Mouse (Mus musculus) embryonic facial prominence, embryonic 11.5 days (tissue): ENCODE results near the gene Atoh8. TPM values are rescaled to one million over a fixed set of nuclear protein-coding genes. Genes with fewer than 3 reads are reported as not detected.
A peak's percentile ranks its signal among the peaks of the same experiment; 100 is the strongest.

Source experiments
- ATAC-seq: fragments of 200-750 bp; cut with Nextera tagmentation; replicated peaks from 2 replicates; pipeline ENCODE4 v1.8.0; 2017; ENCODE audit warnings: low read depth; ENCODE audit not compliant: insufficient number of reproducible peaks, low FRiP score, low TSS enrichment
- DNase-seq: peaks from one replicate; pipeline ENCODE4 v3.0.0-alpha.2; 2015; ENCODE audit warnings: low spot score
- H3K27ac ChIP-seq: fragments of 300-500 bp; sonication (generic); replicated peaks from 2 replicates; pipeline ENCODE4 v1.5.1; 2014; ENCODE audit warnings: mild to moderate bottlenecking, low read depth, low read length, control low read depth
- H3K27me3 ChIP-seq: fragments of 300-500 bp; sonication (generic); 2 replicates; pipeline ENCODE4 v1.6.1; 2014; ENCODE audit warnings: mild to moderate bottlenecking, low read length, moderate library complexity, mixed read lengths; ENCODE audit not compliant: control insufficient read depth, insufficient read depth
- H3K36me3 ChIP-seq: fragments of 300-500 bp; sonication (generic); replicated peaks from 2 replicates; pipeline ENCODE4 v1.6.1; 2014; ENCODE audit warnings: low read depth, mild to moderate bottlenecking, low read length, moderate library complexity, mixed read lengths; ENCODE audit not compliant: control insufficient read depth, insufficient read depth
- H3K4me1 ChIP-seq: fragments of 300-500 bp; sonication (generic); 2 replicates; pipeline ENCODE4 v1.6.1; 2014; ENCODE audit warnings: low read length, mixed read lengths; ENCODE audit not compliant: control insufficient read depth, insufficient read depth
- H3K4me2 ChIP-seq: fragments of 300-500 bp; sonication (generic); 2 replicates; pipeline ENCODE4 v1.6.1; 2014; ENCODE audit warnings: low read depth, mild to moderate bottlenecking, control low read depth, low read length, moderate library complexity
- H3K4me3 ChIP-seq: fragments of 300-500 bp; sonication (generic); 2 replicates; pipeline ENCODE4 v1.5.1; 2014; ENCODE audit warnings: low read depth, low read length, control low read depth
- H3K9ac ChIP-seq: fragments of 300-500 bp; sonication (generic); replicated peaks from 2 replicates; pipeline ENCODE4 v1.6.1; 2014; ENCODE audit warnings: mild to moderate bottlenecking, control low read depth, low read length
- H3K9me3 ChIP-seq: fragments of 300-500 bp; sonication (generic); replicated peaks from 2 replicates; pipeline ENCODE4 v1.6.1; 2016; ENCODE audit warnings: mild to moderate bottlenecking, low read length, inconsistent platforms, mixed read lengths; ENCODE audit not compliant: control insufficient read depth
- WGBS: fragments of 180-500 bp; shearing (Covaris S2); extraction: QIAGEN DNeasy Blood & Tissue Kit; methylation state at CpG from one replicate; pipeline ENCODE4 v1.1.7; 2014; 5-methylcytosine and 5-hydroxymethylcytosine counted together
- polyA plus RNA-seq: library from polyadenylated mRNA; unstranded; fragments of >200 nt; fragmentation: Nextera tagmentation; extraction: Ambion mirVana; gene quantifications from 2 replicates; pipeline ENCODE4 v1.2.1, GENCODE M21; 2014

Gene Atoh8
- polyA plus RNA-seq, 1 experiment from 2014 or later, result 11.3 TPM

DNA sequence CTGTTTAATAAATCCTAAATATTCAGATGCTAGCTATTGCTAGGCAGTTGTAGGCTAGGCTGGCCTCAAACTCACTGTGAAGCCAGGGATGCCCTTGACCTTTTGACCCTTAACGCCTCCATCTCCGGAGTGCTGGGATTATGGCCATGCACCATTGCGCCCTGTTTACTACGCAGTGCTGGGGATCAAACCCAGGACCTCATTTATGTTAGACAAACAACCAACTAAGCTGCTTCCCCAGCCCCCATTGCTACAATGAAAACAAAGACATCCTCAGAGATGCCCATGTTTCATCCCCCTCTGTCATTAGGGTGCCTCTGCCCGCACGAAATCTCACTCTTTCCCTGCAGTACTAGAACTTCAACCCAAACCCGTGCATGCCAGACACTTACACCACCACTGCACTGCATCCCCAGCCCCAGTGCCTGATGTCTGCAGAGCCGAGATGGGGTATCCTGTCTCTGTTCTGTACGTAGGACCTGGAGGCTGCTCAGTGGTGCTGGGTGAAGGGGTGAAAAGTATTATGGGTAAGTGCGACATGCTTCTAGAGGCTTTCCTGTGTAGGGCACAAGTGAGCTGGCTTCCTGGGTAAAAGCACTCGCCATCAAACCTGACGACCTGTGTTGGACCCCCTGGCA is 26.4 kb upstream of the Atoh8 start:
- H3K9ac ChIP-seq, result no peak overlapping the region
- H3K27me3 ChIP-seq, result no peaks in the 10 kb centered on the region
- H3K4me2 ChIP-seq, result no peak overlapping the region
- H3K9me3 ChIP-seq, result no peaks in the 10 kb centered on the region
- no peak for DNase-seq
- no peak overlapping the region for H3K27ac ChIP-seq
- ATAC-seq, result no peak; the same call in 1 of the 2 replicates
- WGBS, result 78% methylated on average over 12 of the region's 12 CpGs
- H3K4me1 ChIP-seq, result no peaks in the 10 kb centered on the region
- no peaks in the 10 kb centered on the region for H3K36me3 ChIP-seq
- no peak overlapping the region for H3K4me3 ChIP-seq

DNA sequence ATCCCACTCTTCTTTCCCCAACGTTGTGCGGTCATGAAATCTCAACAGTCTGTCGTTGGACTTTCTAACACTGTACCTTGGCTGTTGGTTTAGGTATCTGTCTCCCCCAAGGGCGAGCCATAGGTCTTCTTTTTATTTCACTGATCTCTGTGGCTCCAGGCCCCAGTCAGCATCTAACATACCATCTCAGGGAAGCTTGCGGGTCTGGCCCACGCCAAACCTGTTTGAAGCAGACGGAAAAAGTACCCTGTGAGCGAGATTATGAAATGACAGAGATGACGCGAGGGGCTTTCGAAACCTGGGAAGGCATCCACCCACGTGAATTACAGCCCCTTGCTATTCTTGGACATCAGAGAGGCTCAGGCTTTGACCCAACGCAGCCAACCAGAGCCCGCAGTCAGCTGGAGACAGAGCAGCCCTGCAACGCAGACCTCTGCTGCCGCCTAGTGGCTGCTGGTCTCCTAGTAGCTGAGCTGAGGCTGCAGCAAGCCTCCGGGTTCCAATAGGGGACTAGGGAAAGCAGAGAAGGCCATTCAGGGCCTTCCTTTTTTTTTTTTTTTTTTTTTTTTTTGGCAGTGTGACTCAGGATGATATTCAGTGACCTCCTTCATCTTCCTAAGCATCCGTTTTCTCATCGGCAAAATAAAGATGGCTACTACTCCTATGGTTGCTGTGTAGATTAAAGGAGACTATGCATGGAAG is 25.8 kb upstream of the Atoh8 start:
- ATAC-seq, result peak; percentile 88
- H3K36me3 ChIP-seq, result no peaks in the 10 kb centered on the region
- no peak overlapping the region for H3K4me3 ChIP-seq
- no peak overlapping the region for H3K4me2 ChIP-seq
- WGBS, result 31% methylated on average over 19 of the region's 19 CpGs
- no peaks in the 10 kb centered on the region for H3K9me3 ChIP-seq
- no peaks in the 10 kb centered on the region for H3K27me3 ChIP-seq
- H3K27ac ChIP-seq, result no peak overlapping the region
- H3K9ac ChIP-seq, result no peak overlapping the region
- peak; percentile 95 for DNase-seq
- H3K4me1 ChIP-seq, result no peaks in the 10 kb centered on the region

DNA sequence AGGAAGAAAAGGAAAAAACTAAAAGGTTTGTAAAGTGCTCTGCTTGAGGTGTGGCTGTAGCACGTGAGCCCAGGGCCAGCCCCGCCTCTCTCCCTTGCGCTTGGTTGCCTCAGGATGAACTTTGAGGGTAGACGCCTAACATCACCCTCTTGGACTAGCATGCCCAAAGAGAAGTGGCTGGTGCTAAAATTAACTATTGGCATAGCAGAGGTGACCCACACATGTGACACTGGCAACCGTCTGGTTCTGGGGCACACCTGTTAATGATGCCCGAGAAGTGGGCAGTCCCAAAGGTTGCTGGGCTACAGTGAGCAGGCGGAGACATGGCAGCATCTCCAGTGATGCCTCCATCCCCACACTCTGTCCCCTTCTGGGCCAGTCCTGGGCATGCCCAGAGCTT is 24.1 kb upstream of the Atoh8 start:
- WGBS, result 74% methylated on average over 7 of the region's 7 CpGs
- Histone ChIP-seq H3K4me3 (no peak overlapping the region), H3K9ac (no peak overlapping the region), H3K4me1 (no peaks in the 10 kb centered on the region), H3K27ac (no peak overlapping the region), H3K4me2 (no peak overlapping the region), H3K9me3 (no peaks in the 10 kb centered on the region), H3K27me3 (no peaks in the 10 kb centered on the region), H3K36me3 (no peaks in the 10 kb centered on the region)
- DNase-seq (no peak), ATAC-seq (no peak)

DNA sequence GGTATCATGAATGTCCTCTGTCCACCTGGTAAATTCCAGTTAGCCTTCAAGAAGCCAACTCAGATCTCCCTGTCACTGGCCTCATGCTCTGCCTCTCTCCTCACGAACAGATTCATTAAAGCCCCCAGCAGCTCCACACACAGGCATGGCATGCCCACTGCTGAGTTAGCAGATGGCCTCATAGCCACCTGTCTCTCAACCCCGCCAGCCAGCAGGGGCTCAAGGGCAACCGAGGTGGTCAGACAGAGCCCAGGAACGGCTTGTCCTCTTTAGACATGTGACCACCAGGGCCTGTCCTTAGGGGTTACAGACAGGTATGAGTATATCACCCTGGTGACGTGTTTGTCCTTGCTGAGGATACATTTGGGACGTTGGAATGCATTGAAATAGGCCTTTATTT is 19.9 kb upstream of the Atoh8 start:
- DNase-seq (no peak), ATAC-seq (no peak)
- Histone ChIP-seq H3K9ac (no peak overlapping the region), H3K27me3 (no peaks in the 10 kb centered on the region), H3K36me3 (no peaks in the 10 kb centered on the region), H3K27ac (no peak overlapping the region), H3K4me1 (no peaks in the 10 kb centered on the region), H3K4me3 (no peak overlapping the region), H3K4me2 (no peak overlapping the region), H3K9me3 (no peaks in the 10 kb centered on the region)
- 74% methylated on average over 6 of the region's 6 CpGs for WGBS

DNA sequence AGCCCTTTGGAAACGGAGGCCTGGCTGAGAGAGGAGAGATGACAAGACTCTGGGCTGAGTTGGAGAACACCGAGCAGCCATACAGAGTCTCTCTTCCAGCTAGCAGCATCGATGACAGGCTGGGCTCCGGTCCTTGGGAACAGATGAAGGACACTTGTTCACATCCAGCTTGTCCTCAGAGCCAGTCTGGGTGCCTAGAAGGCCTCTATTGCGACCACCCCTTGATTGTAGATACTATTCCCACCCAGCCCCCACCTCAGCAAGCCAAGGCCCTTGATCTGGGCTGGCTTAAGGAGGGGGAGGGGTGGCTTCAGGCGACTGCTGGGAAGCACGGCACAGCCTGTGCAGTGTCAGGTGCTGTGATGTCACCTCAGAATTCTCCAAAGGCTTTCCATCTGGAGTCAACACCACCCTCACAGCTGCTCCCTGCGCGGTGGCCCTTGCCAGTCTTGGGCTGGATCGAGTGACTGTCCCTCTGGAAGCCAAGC is 19.3 kb upstream of the Atoh8 start:
- Histone ChIP-seq H3K4me2 (no peak overlapping the region), H3K4me1 (no peaks in the 10 kb centered on the region), H3K4me3 (no peak overlapping the region), H3K9me3 (no peaks in the 10 kb centered on the region), H3K36me3 (no peaks in the 10 kb centered on the region), H3K27ac (no peak overlapping the region), H3K27me3 (no peaks in the 10 kb centered on the region), H3K9ac (no peak overlapping the region)
- ATAC-seq (peak; percentile 65), DNase-seq (no peak)
- 59% methylated on average over 10 of the region's 10 CpGs for WGBS

DNA sequence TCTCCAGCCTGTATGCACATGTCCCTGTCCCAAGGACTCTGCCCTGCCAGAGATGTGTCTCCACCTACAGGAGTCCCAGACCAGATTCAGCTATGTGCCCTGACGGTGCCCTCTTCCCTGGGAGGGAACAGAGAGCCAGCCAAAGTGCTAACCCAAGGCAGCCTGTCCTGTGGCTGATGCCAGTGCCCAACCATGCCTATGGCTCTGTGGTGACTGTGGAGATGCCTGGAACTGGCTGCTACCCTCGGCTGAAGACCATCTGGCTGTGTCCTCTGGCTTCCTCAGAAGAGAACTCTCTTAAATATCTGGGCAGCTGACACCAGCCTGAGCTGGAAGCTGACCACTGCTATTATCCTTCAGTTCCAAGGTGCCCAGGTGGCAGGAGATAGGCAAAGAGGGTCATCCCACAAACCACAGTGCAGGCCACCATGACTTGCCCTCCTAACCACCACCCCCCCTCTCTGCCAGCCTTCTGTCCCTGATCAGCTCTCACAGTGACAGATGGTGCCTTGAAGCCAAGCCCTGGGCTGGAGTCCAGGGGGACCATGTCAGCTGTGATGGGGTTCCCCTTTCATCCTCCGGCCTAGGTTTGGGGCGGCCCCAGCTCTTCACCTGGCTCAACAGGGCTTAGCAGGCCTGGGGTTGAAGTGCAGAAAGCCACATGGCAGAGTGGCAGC is 18.7 kb upstream of the Atoh8 start:
- no peaks in the 10 kb centered on the region for H3K36me3 ChIP-seq
- ATAC-seq (no peak; the same call in 1 of the 2 replicates), DNase-seq (no peak)
- H3K4me1 ChIP-seq, result no peaks in the 10 kb centered on the region
- no peaks in the 10 kb centered on the region for H3K27me3 ChIP-seq
- no peak overlapping the region for H3K9ac ChIP-seq
- H3K4me2 ChIP-seq, result no peak overlapping the region
- H3K4me3 ChIP-seq, result no peak overlapping the region
- 90% methylated on average over 4 of the region's 4 CpGs for WGBS
- H3K27ac ChIP-seq, result no peak overlapping the region
- H3K9me3 ChIP-seq, result no peaks in the 10 kb centered on the region

DNA sequence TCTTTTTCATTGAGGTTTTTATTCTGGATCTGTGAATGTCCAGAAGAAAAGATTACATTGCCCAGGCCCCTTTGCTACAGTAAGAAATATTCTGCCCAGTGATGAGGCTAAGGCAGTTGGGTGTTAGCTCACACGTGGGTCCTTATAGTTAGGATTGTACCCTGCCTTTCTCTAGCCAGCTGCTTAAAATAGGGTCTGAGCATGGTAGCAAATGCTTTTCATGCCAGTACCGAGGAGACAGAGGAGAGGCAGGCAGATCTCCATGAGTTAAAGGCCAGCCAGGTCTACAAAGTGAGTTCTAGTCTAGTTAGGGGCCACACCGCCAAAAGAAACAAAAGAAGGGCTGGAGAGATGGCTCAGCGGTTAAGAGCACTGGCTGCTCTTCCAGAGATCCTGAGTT is 17.8 kb upstream of the Atoh8 start:
- ATAC-seq (no peak), DNase-seq (no peak)
- no peak overlapping the region for H3K4me2 ChIP-seq
- WGBS, result 82% methylated on average over 4 of the region's 4 CpGs
- no peaks in the 10 kb centered on the region for H3K27me3 ChIP-seq
- H3K4me3 ChIP-seq, result no peak overlapping the region
- H3K36me3 ChIP-seq, result no peaks in the 10 kb centered on the region
- no peak overlapping the region for H3K27ac ChIP-seq
- H3K9ac ChIP-seq, result no peak overlapping the region
- H3K4me1 ChIP-seq, result no peaks in the 10 kb centered on the region
- H3K9me3 ChIP-seq, result no peaks in the 10 kb centered on the region

DNA sequence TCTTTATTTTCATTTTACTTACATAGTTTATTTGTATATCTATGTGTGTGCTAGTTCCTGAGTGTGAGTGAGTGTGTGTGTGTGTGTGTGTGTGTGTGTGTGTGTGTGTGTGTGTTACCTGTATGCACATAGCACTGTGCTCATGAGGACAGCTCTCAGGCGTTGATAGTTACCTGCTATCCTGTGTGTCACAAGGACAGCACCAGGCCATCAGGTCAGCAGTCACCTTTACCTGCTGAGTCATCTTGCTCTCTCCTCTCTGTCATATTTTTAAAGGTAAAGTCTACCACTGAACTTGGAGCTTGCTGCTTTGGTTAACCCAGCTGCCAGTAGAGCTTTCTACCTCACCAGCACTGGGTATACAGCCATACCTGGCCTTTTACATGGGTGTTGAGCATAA is 17.1 kb upstream of the Atoh8 start:
- H3K36me3 ChIP-seq, result no peaks in the 10 kb centered on the region

More for the DNA sequence above, 17.1 kb upstream of the Atoh8 start:
- Histone ChIP-seq H3K27me3 (no peaks in the 10 kb centered on the region), H3K9me3 (no peaks in the 10 kb centered on the region), H3K4me1 (no peaks in the 10 kb centered on the region), H3K4me2 (no peak overlapping the region), H3K9ac (no peak overlapping the region), H3K4me3 (no peak overlapping the region), H3K27ac (no peak overlapping the region)
- ATAC-seq (no peak), DNase-seq (no peak)
- 74% methylated on average over 1 of the region's 1 CpGs for WGBS
